Mouse (Mus musculus) layer of hippocampus, postnatal 25 days (tissue): ENCODE measurements at regions not wholly inside any gene's neighbourhood (a gene's known extent, or its start where the extent isn't known, plus 50 kb on each side); places are given as distances from the start of the nearest gene placed in this dataset.

Experiments used
- DNase-seq, 2 experiments: peaks; one replicate each; pipeline ENCODE4 v3.0.0; 2022; ENCODE audit warnings: mixed read lengths in 2 of 2, low spot score in 1 of 2; ENCODE audit errors: extremely low spot score in 1 of 2

DNA sequence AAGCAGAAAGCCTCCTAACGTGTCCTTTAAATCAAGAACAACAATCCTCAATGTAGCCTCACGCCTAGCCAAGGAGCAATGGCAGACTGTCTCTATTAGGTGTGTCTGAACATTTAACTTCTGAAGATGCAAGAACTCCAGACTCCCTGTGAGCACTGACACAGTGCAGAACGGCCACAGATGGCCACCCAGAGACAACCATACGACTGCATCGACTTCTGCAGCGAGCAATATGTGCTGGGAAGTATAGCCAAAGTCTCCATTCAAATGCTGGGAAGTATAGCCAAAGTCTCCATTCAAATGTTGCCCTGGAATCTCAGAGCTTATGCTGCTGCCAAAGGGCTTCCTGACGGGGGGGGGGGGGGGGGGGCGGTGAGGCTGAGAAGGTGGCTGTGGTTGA lies 463.5 kb downstream of the Efna5 start:
- no peak for DNase-seq

GRCm38 (mm10) chr17:62415152-62415551 lies 466.0 kb downstream of the Efna5 start:
- peak; percentile 13 to 21 for DNase-seq

GRCm38 (mm10) chr17:62412666-62413180 lies 468.4 kb downstream of the Efna5 start:
- no peak for DNase-seq

- no peak for DNase-seq
These were observed 477.4 kb downstream of the Efna5 start for GRCm38 (mm10) chr17:62403739-62404138.

- no peak for DNase-seq
These were observed 487.6 kb downstream of the Efna5 start for GRCm38 (mm10) chr17:62393355-62394006.

GRCm38 (mm10) chr17:62384053-62384452 lies 497.1 kb downstream of the Efna5 start:
- DNase-seq, result no peak

DNA sequence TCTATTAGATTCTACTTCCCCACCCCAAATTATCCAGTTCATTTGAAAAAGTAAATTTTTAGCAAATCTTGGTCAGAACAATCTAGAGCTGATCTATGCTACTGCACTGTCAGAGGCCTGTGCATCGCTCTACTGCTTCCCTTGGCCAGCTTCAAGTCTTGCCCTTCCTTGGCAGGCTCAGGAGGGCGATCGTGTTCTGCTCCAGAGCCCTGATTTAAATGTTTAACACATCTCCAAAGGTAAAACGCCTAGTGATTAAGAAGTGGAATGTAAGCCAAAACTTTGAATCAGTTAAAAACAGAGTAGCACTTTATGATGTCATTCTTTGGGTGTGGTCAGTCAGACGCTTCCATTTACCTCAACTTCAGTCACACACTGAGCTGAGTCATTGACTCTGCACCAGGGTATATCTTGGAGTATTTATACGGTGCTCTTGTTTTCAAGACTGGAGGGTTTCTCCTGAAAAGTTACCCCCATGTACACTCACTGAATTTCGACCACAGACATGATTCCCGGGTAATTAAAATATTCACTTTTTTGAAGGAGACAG lies 502.2 kb downstream of the Efna5 start:
- DNase-seq, result no peak

DNA sequence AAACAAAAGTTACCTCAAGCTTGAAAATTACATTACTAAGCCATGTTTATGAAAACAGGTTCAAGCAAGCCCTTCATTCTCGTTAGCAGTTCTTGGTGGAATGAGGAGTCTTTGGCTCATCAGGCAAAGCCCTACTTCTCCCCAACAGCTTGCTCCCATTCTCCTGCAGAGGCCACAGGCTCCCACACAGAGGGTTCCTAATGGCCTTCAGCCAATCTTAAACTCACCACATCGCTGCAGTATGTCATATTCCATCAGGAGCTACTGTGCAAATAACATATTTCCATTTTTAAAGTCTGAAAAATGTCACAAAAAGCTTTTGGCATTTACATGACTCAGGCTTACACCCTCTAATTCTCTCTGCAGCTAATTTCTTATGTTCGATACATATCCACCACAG lies 512.0 kb downstream of the Efna5 start:
- peak in 1 of 2 experiments; percentile 9 for DNase-seq

DNA sequence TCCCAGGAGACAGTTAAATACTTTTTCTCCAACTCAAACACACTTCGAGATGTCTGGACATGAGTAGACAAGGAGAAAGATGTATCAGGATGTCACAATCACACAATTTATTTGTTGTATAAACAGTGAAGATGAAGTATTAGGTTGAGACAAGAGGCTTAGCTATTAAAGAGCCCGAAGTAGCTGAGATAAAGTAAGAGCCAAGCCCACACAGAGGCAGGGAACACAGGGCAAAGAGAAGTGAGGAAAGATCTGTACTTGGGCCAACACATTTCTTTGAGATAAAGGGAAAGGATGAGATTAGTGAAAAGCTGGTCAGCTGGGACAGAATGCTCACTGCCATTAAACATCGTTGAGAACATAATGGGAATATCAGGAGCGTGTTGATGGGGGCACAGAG lies 513.2 kb downstream of the Efna5 start:
- DNase-seq, result no peak

GRCm38 (mm10) chr17:62358323-62358722 lies 522.8 kb downstream of the Efna5 start:
- DNase-seq, result no peak

DNA sequence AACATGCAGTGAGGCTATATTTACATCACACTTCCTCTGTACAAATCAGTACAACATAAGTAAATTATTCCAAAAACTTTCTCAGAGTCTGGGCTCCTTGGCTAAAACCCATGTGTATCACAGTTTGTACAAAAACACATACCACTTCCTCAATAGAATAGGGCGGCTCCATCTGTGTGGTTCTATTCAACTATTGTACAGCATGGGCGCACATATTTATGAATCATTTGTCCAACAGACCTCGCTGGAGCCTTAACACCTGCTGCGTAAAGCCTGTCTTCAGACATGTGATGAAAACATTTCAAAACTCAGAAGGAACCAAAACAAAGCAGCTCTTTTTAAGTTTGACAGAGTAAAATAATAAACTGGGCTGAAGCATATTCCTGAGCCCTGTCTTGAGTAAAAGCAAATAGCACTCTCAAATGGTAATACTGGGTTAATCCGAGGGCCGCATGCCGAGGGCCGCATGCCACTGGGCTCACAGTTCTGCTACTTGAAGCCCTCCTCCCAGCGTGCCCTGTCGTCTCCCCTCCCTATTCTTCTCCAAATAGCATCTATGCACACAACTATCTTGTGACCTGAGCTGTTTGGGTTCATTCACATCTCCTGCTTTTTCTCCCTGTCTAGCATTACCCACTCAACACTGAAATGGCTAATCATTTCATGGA lies 543.1 kb downstream of the Efna5 start:
- DNase-seq, result no peak

DNA sequence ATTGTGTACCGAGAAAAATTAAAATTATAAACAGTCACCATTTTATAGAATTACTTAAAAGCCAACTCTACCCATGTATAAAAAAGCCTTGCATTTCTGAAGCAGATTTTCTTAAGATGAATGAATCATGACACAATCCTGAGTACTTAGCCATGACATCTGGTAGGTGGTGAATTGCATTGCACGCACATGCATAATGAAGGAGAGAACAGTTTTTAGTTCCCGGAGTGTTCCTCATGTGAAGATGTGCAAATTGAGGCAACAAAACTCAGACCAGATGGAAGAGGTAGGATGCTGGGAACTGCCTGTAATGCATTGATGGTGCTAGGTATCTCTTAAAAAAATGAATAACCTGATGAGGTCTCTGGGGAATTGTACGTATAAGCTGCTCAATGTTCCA lies 550.9 kb downstream of the Efna5 start:
- no peak for DNase-seq

DNA sequence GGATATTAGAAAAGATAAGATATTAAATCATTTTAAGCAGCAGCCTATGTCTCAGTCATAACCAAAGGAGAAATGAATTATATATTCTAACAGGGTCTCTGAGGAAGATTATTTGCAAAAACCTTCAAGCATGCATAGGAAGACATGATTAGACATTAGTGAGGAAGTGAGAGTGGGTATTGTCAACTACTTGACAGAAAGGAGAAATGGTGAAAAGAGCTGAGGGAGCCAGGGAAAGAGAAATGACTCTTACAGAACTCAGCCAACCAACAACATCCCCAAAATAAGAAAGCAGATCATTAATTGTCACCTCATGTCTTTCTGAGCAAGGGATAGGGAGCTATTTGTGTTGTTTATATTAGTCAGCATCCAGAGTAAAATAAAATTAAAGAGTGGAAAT lies 554.3 kb downstream of the Efna5 start:
- DNase-seq, result no peak

DNA sequence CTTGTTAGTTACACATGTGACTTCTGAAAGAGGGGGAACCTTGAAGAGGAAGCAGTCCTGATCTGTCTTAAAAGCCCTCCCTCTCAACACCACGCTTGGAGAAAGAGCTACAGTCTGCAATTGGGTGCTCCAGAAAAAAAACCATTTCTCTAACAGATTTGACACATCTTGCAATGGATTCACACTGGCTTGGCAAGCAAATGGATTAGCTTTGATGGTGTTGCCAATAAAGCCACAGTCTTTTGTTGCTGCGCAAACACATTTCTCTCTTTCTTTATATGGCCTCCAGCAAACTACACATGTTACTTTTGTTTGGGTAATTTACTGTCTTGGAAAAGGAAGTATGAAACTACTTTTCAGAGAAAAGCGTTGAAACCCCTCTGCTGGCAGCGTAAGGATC lies 562.1 kb downstream of the Efna5 start:
- no peak for DNase-seq

DNA sequence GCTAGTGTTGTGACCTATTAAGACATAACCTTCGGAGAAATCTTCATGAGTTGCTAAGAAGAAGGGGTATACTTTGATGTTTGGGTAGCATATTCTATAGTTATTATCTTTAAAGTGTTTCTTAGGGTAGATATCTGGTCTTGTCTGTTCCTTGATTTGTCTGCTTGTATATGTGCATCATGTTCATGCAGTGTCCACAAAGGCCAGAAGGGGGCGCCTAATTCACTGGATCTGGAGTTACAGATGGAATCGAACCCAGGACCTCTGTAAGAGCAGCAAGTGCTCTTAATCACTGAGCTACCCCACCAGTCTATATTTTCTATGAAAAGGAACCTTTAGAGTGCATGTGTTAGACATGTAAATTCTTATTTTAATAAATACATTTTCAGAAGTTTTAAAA lies 571.1 kb downstream of the Efna5 start:
- DNase-seq, result no peak

- DNase-seq, result no peak
These were observed 574.0 kb downstream of the Efna5 start for GRCm38 (mm10) chr17:62307111-62307510.

- no peak for DNase-seq
These were observed 574.6 kb downstream of the Efna5 start for GRCm38 (mm10) chr17:62306524-62306923.

- DNase-seq, result no peak
These were observed 576.0 kb downstream of the Efna5 start for GRCm38 (mm10) chr17:62305140-62305539.

GRCm38 (mm10) chr17:62304073-62304472 lies 577.0 kb downstream of the Efna5 start:
- no peak for DNase-seq

- no peak for DNase-seq
These were observed 581.2 kb downstream of the Efna5 start for GRCm38 (mm10) chr17:62299875-62300274.

DNA sequence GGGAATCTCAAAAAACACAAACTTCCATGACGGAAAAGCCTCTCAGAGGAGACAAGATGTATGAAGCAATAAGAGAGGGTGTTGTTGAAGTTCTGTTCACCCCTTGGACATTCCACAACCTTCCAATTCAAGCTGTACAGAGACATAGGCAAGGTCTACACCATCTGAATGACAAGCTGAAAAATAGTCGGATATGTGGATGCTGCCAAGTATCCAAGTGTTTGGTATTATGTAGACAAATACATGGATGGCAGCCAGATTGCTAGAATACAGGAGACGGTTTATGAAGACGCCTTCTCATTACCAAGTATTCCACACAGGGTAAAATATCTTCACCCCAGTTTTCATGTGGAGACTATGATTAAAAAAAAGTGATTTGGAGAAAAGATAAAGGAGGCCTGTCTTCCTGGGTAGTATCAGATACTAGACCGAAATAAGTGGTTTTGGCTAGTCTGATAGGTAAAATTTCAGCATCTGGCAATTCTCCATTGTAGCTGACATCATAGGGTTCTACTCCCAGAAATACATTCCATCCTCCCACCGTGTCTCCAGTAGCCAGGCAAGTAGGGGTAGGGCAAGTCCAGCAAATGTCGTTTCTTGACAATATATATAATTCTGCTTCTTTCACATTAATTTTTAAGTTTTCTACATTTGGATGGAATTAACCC lies 583.6 kb downstream of the Efna5 start:
- no peak for DNase-seq
